Mouse (Mus musculus) cerebellum, postnatal 4 days (tissue): ENCODE measurements around the gene Parp1.

Experiments
- DNase-seq, 2 experiments: peaks; one replicate each; pipeline ENCODE4 v3.0.0; 2022; ENCODE audit warnings: low spot score in 2 of 2, mixed read lengths in 1 of 2

Parp1 gene

DNA sequence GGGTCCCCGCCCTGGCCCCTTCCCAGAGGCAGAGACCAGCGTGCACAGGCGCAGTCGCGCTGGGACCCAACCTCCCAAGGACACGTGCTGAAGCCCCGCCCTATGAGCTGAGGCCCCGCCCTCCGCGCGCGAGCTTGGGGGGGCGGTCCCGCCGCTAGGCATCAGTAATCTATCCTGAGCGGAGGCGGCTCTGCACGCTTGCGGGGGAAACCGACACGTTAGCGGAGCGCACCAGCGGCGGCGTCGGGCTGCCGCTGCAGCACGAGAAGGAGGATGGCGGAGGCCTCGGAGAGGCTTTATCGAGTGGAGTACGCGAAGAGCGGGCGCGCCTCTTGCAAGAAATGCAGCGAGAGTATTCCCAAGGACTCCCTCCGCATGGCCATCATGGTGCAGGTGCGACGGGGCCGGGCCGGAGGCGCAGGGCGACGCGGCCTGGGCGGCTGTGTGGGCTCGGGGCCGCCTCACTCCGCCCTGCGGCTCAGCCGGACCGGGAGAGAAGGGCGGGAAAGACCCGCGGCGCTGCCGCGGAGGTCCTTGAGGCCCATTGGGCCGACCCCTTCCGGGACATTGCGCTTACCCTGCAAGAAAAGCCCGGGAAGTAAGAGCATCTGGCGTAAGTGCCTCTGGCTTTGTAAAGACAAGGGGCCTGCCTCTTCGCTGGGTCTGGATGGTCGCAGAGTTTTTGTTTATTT lies at the start of gene Parp1:
Gene Parp1, plus strand, starts transcription at position 164 of the 692 bp plus-strand sequence.
- DNase-seq: peak; percentile 89 to 96

DNA sequence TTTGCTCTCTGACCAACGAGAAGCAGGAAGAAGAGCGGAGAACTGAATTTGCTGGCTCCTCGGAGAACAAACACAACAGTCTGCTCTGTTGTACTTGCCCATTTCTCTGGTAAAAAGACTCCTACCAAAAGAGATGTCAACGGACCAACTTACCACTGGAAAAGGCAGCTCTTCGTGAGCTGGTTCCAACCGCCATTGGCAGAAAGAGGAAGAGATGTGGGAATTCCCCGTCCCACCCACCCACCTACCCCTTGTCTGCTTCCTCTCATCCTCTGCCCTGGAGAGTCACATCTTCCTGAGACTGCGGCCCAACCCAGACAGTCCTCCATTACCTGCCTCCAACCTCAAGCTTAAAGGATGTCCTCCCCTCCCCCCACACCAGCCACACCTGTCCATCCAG lies 49.2 kb upstream of the Parp1 start:
- no peak for DNase-seq

DNA sequence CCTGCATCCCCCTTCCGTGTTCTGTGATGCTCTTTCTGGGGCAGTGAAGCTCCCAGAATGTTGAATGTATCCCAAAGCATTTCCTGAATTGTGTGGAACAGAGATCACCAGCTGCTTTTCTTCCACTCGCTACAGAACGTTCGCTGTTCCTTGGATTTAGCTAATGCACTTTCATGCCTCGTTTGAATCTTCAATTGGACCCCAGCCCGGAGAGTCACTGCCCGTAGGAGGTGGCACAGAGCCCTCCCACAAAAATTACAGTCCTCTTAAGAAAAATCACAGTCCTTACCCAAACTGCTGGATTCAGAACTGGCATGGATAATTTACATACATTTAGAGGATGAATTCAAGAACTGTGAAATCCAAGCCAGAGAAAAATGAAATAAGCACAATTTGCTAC lies 48.5 kb upstream of the Parp1 start:
- peak in 1 of 2 experiments; percentile 25 for DNase-seq

DNA sequence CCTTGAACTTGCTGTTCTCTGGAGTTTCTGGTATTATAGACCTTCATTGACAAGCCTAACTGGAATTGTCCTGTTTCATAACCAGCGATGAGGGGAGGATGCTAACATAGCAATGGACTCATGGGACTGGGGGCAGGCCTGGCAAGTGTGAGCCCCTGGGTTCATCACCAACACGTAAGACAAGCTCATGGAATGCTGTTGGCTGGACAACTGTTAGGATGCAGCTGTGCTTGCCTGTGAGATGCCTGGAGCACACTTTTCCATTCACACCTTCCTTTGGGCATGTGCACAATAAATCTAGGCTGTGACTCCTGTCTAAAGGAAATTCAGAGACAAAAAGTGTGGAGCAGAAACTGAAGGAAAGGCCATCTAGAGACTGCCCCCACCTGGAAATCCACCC lies 45.4 kb upstream of the Parp1 start:
- no peak for DNase-seq

DNA sequence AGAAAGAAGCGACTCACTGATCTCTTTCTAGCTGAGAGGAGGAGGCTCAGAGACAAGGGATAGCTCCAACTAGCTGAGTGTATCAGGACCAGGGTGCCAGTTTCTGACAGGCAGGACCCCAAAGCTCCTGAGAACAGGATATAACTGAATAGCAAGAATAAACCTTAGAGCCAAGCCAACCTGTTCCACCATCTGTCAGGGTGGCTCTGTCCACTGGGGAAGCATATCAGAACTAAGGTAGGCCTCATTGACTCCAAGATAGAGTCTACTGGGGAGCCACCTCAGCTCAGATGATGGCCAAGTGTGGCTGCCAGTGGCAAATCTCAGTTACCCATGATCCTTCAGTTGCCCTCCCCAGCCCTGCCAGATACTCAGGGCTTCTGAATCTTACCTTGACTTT lies 43.4 kb upstream of the Parp1 start:
- no peak for DNase-seq

DNA sequence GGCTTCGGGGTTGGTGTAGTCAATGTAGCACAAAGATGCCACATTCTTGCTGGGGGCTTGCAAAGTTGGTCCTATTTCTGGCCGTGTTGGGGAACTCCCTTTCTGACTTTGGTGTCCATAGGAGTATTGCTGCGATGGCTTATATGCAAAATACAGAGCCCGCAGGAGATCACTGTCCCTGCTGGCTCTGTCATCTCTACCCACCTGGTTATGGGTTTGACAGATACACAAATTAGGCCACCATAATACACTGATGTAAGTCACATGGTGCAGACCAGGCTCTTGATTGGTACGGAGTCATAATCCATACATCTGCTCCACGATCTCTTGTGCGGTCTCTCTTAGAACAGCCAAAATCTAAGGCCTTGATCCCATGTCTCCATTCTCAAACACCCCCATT lies 38.9 kb upstream of the Parp1 start:
- DNase-seq: no peak

DNA sequence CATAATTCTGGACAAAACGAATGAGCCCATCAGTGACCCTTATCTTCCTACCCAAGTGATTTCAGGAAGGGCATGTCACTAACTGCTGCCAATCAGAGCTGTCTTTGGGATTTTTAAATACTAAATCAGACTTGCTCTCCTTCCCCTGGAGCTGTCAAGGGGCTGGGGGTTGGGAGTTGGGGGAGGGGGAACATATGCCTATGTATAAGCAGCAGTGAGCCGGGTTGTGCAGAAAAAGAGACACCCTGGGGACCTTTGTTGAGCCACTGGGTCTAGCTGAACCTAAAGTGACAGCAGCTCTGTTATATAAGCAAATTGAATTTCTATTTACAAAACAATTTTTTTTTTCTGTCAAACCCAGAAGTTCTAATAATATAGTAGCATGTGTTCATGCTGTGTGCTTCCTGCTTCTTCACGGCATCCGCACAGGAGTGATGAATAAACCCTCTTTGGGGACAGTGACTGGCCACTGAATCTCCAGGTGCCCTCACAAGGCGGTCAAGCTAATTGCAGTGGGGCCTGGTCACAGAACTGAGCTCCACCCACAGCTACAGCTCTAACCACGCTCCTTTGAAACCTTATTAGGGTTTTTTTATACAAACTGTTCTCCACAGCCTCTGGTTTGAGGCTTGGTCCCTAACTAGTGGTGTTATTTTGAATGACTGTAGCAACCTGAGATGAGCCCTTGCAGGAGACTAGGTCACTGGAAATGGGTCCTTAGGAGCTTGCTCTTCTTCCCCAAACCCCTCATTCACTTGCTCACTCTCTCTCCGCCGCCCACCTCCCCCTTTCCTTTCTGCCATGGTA lies 38.1 kb upstream of the Parp1 start:
- no peak for DNase-seq

DNA sequence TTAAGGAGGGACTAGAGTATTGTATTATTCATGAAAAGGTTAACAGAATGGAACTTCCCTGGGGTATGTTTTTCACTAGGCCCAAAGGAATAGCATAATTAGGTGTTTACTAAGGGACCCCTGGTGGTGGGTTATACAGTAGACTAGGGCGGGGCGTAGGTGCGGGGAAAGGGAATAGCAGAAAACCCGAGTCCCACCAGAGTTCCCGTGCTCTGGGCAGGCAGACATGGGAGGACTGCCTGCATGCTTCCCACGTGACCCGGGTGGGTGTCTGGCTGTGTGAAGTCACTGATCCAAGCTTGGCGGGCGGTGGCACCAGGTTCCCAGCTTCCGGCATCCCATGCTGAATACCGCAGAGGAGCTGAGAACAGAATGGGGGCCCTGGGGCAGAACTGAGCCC lies 36.1 kb upstream of the Parp1 start:
- DNase-seq: no peak

DNA sequence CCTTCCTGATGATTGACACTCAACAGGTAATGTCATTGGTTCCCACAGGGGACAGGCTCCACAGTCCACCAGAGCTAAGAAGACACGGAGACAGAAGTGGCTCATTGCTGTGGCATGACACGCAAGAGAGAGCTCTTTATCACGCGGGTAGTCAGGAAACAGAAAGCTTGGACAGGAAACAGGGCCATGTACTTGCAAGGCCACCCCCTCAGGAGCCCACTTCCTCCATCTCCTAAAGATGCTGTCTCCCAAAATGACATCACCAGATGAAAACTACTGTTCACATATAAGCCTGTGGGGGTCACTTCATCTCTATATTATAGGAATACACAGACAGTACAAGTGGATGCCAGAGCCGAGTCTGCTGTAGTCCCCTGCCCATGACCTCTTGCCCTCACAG lies 32.0 kb upstream of the Parp1 start:
- DNase-seq: no peak

DNA sequence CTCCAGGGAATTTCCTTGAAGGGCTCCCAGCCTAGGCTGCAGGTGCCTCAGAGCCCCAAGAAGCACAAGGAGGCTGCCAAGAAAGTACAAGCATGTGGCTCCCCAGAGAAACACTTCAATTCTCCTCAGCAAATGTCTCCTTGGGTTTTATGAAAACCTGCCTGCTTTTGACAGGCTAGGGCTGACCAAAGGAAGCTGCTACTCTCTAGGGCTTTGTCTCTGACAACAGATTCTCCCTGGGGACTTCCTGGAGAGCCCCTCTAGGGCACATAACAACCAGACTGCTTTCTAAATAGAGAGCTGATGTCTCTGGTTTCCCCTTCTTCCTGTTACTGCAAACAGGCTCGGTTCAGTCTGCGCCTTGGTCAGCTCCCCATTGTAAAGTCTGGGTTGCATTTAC lies 27.5 kb upstream of the Parp1 start:
- no peak for DNase-seq

DNA sequence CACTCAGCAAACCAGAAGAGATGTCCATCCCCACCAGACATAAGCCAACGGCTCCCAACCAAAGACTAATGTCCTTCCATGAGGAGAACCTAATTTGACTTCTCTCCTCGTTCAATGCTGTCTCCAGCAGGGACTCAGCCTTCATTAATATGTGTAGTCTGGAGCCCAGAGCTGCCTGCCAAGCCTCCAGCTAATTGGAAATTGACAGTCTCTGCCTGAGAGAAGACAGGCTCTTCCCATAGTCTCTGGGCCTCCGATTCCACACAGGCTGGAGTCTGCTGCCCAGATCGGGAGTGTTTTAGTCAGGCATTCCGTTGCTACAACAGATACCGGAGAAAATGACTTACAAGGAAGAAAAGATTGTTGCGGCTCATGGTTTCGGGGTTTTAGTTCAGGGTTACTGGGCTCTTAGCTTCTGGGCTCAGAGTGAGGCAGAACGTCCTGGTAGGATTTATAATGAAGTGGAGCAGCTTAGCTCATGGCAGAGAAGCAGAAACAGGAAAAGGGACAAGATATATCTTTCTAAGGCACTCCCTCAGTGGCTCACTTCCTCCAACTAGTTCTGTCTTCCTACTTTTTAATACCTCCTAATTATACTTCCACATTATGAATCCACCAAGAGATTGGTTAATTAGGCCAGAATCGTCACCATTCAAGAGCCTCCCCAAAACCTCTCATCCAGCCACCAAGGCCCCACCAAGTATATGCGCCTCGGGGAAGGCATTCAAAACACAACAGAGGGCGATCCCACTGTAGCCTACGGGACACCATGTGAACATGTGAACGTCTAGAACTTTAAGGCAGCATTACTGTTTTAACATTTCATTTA lies 26.6 kb upstream of the Parp1 start:
- peak in 1 of 2 experiments; percentile 17 for DNase-seq

DNA sequence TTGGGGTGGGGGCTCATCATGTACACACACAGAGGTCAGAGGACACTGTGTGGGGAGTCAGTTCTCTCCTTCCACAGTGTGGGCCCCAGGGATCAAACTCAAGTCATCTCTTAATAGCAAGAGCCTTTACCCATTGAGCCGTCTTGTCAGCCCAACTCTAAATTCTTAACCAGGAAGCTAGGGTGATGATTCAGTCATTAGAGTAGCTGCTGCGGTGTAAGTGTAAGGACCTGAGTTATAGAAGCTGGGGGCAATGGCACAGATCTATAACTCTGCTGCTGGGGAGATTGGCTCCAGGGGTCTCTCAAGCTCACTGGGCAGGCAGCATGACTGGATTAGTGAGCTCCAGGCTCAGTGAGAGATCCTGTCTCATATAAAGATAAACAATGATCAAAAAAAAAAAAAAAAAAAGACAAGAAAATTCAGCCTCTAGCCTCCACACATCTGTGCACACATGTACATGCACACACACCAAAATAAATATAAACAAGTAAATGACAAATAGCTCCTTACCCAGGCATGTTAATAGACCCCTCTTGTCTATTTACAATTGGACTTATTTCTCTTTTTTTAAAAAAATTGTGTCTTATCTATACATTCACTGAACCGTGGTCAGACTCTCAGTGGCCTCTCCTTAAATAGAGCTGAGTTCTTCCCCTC lies 25.9 kb upstream of the Parp1 start:
- no peak for DNase-seq

DNA sequence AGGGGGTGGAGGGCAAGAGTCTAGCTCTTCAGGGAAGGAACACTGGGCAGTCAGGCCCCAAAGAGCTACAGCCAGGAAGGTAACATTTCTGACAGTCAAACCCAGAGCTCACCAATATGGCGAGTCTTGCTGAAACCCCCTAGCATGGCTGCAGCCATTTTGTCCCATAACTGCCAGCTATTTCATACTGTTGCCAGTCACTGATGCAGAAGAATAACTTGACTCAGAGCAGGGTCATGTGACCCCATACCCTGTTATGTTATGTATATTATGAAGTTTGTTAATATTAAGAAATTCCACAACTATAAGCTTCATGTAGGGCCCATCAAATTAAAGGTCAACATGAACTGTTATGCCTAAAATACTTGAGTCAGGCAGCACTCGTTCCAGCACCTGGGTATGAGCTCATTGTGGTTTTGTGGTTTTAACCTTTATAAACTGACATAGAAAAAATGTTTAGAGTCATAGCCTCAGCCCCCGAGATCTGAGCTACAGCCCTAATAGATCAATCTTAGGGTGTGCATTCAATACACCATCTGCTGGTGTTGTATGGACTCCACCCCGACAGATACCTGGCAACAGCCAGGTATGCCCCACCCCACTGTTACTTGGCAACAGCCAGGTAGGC lies 22.7 kb upstream of the Parp1 start:
- no peak for DNase-seq

DNA sequence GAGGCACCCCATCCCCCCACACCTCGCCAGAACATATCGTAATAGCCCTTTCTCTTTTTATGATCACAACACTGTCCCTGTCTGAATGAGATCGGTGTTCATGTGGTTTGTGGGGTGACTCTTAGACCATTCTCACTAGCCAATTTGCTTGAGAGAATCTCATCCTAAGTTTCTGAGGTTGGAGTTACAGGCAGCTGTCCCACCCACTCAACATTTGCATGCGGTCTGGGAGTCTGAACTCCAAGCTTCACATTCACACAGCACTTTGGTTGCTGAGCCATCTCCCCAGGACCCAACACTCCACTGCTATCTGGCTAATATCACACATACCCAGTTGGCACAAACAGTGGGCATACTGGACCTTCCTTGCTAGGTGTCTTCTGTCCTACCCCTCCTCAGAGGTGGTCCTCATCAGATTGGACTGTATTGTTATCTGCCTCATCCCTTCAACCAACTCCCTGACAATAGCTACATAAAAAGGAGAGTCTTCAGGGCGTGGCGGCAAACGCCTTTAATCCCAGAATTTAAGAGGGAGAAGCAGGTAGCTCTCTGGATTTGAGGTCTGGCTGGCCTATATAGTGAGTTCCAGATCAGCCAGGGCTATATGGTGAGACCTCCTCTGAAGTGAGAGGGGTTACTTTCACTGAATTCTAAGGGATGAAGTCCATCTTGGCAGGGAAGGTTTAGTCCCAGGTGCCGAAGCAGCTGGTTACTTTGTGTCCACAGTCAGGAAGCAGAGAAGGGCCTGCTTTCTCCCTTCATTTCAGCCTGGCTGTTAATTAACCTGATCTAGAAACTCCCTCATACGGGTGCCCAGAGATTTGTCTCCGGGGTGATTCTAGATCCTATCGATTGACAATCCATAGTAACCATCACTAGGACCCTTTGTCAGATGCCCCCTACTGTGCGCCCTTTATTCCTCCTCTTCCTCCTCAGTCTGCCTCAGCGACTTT lies 21.6 kb upstream of the Parp1 start:
- DNase-seq: no peak

DNA sequence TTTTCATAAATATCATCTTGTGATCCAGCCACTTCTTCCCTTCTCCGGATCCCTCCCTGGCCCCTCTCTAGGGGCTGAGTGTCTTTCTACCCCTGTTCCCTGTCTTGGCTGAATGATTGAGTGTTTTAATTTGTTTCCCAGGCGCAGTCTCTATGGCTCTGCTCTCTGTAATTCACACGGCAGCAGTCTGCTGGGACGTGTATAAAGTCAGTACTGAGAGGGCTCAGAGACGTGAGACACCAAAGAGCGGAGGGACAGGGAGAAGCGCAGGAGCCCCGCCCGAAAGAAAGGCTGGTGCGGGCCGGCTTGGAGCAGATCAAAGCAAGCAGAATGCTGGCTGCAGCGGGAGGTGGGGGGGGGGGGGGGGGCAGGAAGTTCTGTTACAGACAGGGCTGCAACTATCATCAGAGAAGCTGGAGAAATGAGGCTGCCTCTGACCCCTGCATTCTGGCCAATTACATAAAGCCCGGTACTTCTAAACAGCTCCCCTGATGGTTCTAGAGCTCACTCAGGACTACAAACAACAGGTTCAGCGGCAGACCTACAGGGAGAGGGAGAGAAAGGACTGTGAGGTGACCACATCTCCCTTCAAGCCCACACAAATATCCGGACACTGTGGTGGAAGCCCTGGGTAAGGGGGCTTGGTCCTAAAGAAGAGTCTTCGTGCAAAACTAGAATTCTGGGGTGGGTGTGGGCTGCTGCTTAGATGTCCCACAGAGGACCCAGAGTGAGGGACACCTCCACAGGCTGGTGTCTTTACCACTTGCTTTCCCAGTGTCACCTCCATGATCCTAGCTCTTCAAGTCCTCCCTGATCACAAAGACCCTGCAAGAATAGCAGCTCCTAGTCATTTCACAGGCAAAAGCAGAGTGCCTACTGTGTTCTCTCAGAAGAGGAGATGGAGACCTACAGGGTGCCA lies 20.7 kb upstream of the Parp1 start:
- peak in 1 of 2 experiments; percentile 16 for DNase-seq

DNA sequence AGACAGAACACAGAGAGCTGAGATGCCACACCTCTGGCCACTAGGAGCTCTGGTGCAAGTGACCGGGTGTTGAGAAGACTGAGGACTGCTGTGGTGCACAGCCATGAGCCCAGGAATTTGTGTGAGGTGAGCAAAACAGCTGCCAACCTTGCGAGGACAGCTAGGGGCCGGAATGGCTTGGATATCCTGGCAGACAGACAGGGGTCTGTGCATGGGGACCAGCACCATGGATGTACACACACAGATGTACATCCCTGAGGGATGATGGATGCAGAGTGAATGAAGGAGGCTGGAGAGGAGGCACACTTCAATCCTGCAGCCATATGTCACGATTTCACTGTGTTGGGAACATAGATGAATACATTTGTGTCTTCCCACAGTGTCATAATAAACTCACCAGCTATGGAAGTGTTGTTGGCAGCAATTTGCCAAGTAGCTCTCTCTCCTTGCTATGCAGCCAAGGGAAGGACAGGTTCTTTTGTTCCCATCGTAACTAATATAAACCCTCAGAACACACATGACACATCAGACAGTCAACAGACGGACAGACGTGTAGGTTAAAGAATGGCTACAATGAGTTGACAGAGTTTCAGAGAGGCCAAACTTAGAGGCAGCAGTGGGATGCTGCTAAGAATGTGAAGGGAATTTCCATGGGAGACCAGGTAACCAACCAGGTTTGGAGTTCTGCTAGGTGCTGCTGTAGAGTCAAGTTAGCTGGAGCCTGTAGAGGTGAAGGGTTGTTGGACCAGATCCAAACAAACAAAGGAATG lies 19.0 kb upstream of the Parp1 start:
- DNase-seq: no peak

DNA sequence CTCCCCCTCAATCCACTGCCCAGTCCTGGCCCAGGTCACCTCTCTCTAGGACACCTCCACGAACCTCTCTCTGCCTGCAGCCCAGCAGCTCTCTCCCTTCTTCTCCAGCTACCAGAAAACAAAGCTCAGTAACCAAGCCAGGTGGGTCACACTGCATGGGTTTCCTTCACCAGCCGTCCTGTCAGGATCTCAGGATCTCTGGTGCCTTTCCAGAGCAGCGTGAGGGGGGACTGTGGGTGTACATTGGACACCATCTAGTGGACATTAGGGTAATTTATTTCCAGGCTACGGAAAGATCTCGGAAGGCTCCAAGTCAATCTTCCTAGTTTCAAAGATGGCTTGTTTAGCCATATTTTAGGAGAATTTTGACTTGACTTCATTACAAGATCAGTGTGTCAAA lies 18.0 kb upstream of the Parp1 start:
- DNase-seq: peak in 1 of 2 experiments; percentile 18

DNA sequence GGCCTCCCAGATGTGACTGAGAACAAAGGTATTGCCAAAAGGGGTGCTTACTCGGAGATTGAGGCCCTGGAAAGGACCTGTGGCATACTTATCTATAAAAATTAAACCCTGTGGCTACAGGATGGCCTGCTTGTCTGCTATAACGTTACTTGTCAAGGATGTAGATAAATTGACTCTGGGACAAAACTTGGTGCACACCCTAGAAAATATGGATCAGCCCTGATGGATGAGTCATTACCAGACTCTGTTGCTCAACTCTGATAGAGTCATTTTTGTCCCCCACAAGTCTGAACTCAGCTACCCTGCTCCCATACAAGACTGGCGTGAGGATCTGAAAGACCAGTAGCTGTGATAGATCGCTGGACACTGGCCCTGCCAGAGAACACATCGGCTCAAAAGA lies 11.8 kb upstream of the Parp1 start:
- no peak for DNase-seq
